Mouse (Mus musculus) liver, embryonic 14.5 days (tissue): ENCODE measurements around the gene Mybpc2.

Experiments used
- CTCF ChIP-seq: IDR thresholded peaks from 2 replicates; pipeline ENCODE4 v1.5.1; 2016; ENCODE audit warnings: antibody characterized with exemption, low read depth, control low read depth
- EP300 ChIP-seq: IDR thresholded peaks from 2 replicates; pipeline ENCODE4 v1.6.1; 2016; ENCODE audit warnings: antibody characterized with exemption, low read depth

- TF ChIP-seq CTCF (no peak), EP300 (no peak)
Observed at GRCm38 (mm10) chr7:44551731-44552130, 27.3 kb upstream of the Mybpc2 start.
